Mouse (Mus musculus): ENCODE results near the gene Anapc7.

Gene Anapc7

GRCm38 (mm10) chr5:122402160-122402559 lies 19.3 kb upstream of the Anapc7 start:
- in situ Hi-C loops (cut with MboI; ENCODE audit: low pct_unique_long_range_greater_than_20kb in 1 of 2, low sequenced_read_pairs in 2 of 2, unreplicated experiment in 1 of 2) = loop anchor here in 1 of 2 experiments (10.0 kb wide), 1 partner anchor 223 kb away; no protein-coding TSS in a partner anchor

GRCm38 (mm10) chr5:122402772-122403171 lies 18.7 kb upstream of the Anapc7 start:
- in situ Hi-C loops (cut with MboI; ENCODE audit: low pct_unique_long_range_greater_than_20kb in 1 of 2, low sequenced_read_pairs in 2 of 2, unreplicated experiment in 1 of 2) = loop anchor here in 1 of 2 experiments (10.0 kb wide), 1 partner anchor 222 kb away; no protein-coding TSS in a partner anchor

- in situ Hi-C loops (cut with MboI; ENCODE audit: low pct_unique_long_range_greater_than_20kb in 1 of 2, low sequenced_read_pairs in 2 of 2, unreplicated experiment in 1 of 2) = loop anchor here in 1 of 2 experiments (10.0 kb wide), 1 partner anchor 221 kb away; no protein-coding TSS in a partner anchor
Observed at GRCm38 (mm10) chr5:122403362-122403761, 18.1 kb upstream of the Anapc7 start.

- in situ Hi-C loops (cut with MboI; ENCODE audit: low pct_unique_long_range_greater_than_20kb in 1 of 2, low sequenced_read_pairs in 2 of 2, unreplicated experiment in 1 of 2) = loop anchor here in 1 of 2 experiments (10.0 kb wide), 1 partner anchor 219 kb away; no protein-coding TSS in a partner anchor
Observed at GRCm38 (mm10) chr5:122405537-122405936, 16.0 kb upstream of the Anapc7 start.

GRCm38 (mm10) chr5:122409692-122410645 lies 11.5 kb upstream of the Anapc7 start:
- in situ Hi-C loops (cut with MboI; ENCODE audit: low pct_unique_long_range_greater_than_20kb in 1 of 2, low sequenced_read_pairs in 2 of 2, unreplicated experiment in 1 of 2) = loop anchor here in 1 of 2 experiments (10.0 kb wide), 1 partner anchor 215 kb away; no protein-coding TSS in a partner anchor

- in situ Hi-C loops (cut with MboI; ENCODE audit: low pct_unique_long_range_greater_than_20kb in 1 of 2, low sequenced_read_pairs in 2 of 2, unreplicated experiment in 1 of 2) = no loop called here
Observed at GRCm38 (mm10) chr5:122411892-122412291, 9.6 kb upstream of the Anapc7 start.

- in situ Hi-C loops (cut with MboI; ENCODE audit: low pct_unique_long_range_greater_than_20kb in 1 of 2, low sequenced_read_pairs in 2 of 2, unreplicated experiment in 1 of 2) = no loop called here
Observed at GRCm38 (mm10) chr5:122412826-122413225, 8.7 kb upstream of the Anapc7 start.

GRCm38 (mm10) chr5:122414351-122414750 lies 7.1 kb upstream of the Anapc7 start:
- in situ Hi-C loops (cut with MboI; ENCODE audit: low pct_unique_long_range_greater_than_20kb in 1 of 2, low sequenced_read_pairs in 2 of 2, unreplicated experiment in 1 of 2) = no loop called here

- in situ Hi-C loops (cut with MboI; ENCODE audit: low pct_unique_long_range_greater_than_20kb in 1 of 2, low sequenced_read_pairs in 2 of 2, unreplicated experiment in 1 of 2) = no loop called here
Observed at GRCm38 (mm10) chr5:122415465-122415864, 6.0 kb upstream of the Anapc7 start.

GRCm38 (mm10) chr5:122420676-122421075 lies 817 bp upstream of the Anapc7 start:
- in situ Hi-C loops (cut with MboI; ENCODE audit: low pct_unique_long_range_greater_than_20kb in 1 of 2, low sequenced_read_pairs in 2 of 2, unreplicated experiment in 1 of 2) = loop anchor here in 1 of 2 experiments (10.0 kb wide), 1 partner anchor 204 kb away; no protein-coding TSS in a partner anchor

GRCm38 (mm10) chr5:122422071-122422964 lies 825 bp downstream of the Anapc7 start:
- in situ Hi-C loops (cut with MboI; ENCODE audit: low pct_unique_long_range_greater_than_20kb in 1 of 2, low sequenced_read_pairs in 2 of 2, unreplicated experiment in 1 of 2) = loop anchor here in 1 of 2 experiments (10.0 kb wide), 1 partner anchor 202 kb away; no protein-coding TSS in a partner anchor

GRCm38 (mm10) chr5:122423083-122423482 lies 1.6 kb downstream of the Anapc7 start:
- in situ Hi-C loops (cut with MboI; ENCODE audit: low pct_unique_long_range_greater_than_20kb in 1 of 2, low sequenced_read_pairs in 2 of 2, unreplicated experiment in 1 of 2) = loop anchor here in 1 of 2 experiments (10.0 kb wide), 1 partner anchor 202 kb away; no protein-coding TSS in a partner anchor

GRCm38 (mm10) chr5:122425550-122425949 lies 4.1 kb downstream of the Anapc7 start:
- in situ Hi-C loops (cut with MboI; ENCODE audit: low pct_unique_long_range_greater_than_20kb in 1 of 2, low sequenced_read_pairs in 2 of 2, unreplicated experiment in 1 of 2) = loop anchor here in 1 of 2 experiments (10.0 kb wide), 1 partner anchor 199 kb away; no protein-coding TSS in a partner anchor

GRCm38 (mm10) chr5:122430036-122430775 lies 8.7 kb downstream of the Anapc7 start:
- in situ Hi-C loops (cut with MboI; ENCODE audit: low pct_unique_long_range_greater_than_20kb in 1 of 2, low sequenced_read_pairs in 2 of 2, unreplicated experiment in 1 of 2) = no loop called here

GRCm38 (mm10) chr5:122431221-122431620 lies 9.7 kb downstream of the Anapc7 start:
- in situ Hi-C loops (cut with MboI; ENCODE audit: low pct_unique_long_range_greater_than_20kb in 1 of 2, low sequenced_read_pairs in 2 of 2, unreplicated experiment in 1 of 2) = no loop called here

- in situ Hi-C loops (cut with MboI; ENCODE audit: low pct_unique_long_range_greater_than_20kb in 1 of 2, low sequenced_read_pairs in 2 of 2, unreplicated experiment in 1 of 2) = no loop called here
Observed at GRCm38 (mm10) chr5:122434541-122434940, 13.0 kb downstream of the Anapc7 start.

- in situ Hi-C loops (cut with MboI; ENCODE audit: low pct_unique_long_range_greater_than_20kb in 1 of 2, low sequenced_read_pairs in 2 of 2, unreplicated experiment in 1 of 2) = no loop called here
Observed at GRCm38 (mm10) chr5:122439400-122440094, 18.1 kb downstream of the Anapc7 start.
